Mouse (Mus musculus): Measurements from ENCODE around the gene Gm3187. TPM values are rescaled to one million over a fixed set of nuclear protein-coding genes. Genes with fewer than 3 reads are reported as not detected.

The Gm3187 gene
- total RNA-seq (2023), result not detected

GRCm38 (mm10) chr14:5483907-5484306 is at the start of gene Gm3187:
Gene Gm3187 (plus strand): TSS chr14:5484207.

GRCm38 (mm10) chr14:5455367-5455766 is 28.6 kb upstream of the Gm3187 start, which contains the start of gene Gm3194:
Gene Gm3194 (minus strand): TSS chr14:5455467.

GRCm38 (mm10) chr14:5477730-5478129 is 6.3 kb upstream of the Gm3187 start, which contains the start of gene Gm8246:
Gene Gm8246 (minus strand): TSS chr14:5477830.

GRCm38 (mm10) chr14:5501374-5501773 is 17.4 kb downstream of the Gm3187 start, which contains the start of gene Gm3488:
Gene Gm3488 (plus strand): TSS chr14:5501674.

GRCm38 (mm10) chr14:5538196-5538595 is 54.2 kb downstream of the Gm3187 start, which contains the start of gene Gm3532:
Gene Gm3532 (plus strand): TSS chr14:5538496.

Other genes starting within 250 kb of the Gm3187 start
- not detected for gene Gm3526, start 223.6 kb upstream of the Gm3187 start, total RNA-seq (2023)
- gene Gm3542, start 149.3 kb upstream of the Gm3187 start, total RNA-seq (2023), result not detected
- not detected for gene Gm3500, start 95.2 kb upstream of the Gm3187 start, total RNA-seq (2023)
- gene Gm3194, start 28.7 kb upstream of the Gm3187 start, total RNA-seq (2023), result 0.70 TPM
- gene Gm8246, start 6.4 kb upstream of the Gm3187 start, total RNA-seq (2023), result not detected
- gene Gm3488, start 17.5 kb downstream of the Gm3187 start, total RNA-seq (2023), result not detected
- gene Gm3532, start 54.3 kb downstream of the Gm3187 start, total RNA-seq (2023), result not detected
- not detected for gene Gm8265, start 148.8 kb downstream of the Gm3187 start, total RNA-seq (2023)
- gene Gm9603, start 203.2 kb downstream of the Gm3187 start, total RNA-seq (2023), result not detected